Mouse (Mus musculus): ENCODE results near the gene Zfpm1.

The Zfpm1 gene

DNA sequence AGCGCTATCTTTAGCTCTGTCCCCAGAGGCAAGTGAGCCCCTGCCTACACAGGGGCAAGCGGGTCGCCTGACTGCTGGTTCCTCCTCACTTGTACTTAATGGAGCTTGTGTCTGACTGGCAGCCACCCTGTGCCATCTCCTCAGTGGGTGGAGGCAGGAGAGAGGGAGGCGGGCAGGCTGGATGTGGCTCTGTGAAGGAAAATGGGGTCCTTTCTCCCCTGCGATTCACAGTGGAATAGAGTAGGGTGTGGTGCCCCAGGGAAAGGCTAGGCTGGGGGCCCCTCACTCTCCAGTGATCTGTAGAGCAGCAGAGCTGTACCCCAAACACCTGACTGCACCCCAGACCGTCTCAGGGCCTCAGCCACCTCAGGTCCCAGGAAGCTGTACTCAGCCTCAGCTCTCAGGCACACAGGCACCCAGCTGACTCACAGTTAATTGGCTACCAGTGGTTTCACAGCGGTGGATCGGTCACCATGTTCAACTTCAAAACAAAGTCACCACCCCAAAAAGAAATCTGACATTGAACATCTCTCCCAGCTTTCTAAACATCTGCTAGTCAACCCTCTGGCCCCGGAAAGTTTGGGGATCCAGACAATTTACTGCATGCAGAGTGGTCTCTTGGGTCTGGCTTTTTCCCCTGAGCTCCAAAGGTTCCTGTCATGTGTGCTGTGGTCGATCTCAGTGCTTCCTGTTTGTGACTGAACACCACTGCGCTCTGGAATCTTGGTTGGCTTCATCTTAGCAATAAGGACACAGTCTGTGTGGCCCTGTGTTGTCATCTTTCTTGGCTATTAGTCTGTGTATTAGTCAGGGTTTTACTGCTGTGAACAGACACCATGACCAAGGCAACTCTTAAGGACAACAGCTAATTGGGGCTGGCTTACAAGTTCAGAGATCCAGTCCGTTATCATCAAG lies 63.5 kb downstream of the Zfpm1 start:
- DNase-seq (ENCODE audit: low spot score in 2 of 2) = no peak

DNA sequence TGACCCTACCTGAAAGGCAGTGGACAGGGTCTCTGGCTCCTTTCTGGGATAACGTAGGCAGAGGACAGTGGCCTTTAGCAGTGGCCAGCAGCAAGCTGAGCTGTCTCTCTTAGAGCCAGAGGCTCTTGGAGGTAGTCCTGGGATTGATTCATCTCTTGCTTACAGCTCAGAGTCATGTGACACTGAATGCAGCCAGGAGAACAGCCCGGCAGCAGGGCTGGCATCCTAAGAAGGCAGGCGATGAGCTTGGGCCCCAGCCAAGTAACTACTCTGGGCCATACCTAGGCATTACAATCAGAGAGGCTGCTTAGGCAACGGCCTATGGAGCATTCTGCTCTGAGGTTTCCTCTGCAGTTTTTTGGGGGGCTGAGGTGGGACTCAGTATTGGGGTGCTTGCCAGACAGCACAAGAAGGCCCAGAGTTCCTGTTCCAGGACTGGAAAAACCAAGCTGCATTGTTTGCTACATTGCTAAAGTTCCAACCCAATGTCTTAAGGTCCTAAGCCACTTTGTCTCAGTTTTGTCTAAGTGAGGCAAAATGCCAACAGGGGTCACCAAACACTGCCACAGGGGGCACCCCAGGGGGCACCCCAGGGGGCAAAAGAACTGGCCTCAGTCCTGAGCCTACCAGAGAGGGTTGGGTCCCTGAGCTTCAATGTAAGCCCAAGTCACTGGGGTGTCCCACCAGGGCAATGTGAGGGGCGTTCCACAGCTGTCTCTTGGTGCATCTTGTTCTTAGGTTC lies 66.0 kb downstream of the Zfpm1 start:
- DNase-seq (ENCODE audit: low spot score in 2 of 2) = no peak

DNA sequence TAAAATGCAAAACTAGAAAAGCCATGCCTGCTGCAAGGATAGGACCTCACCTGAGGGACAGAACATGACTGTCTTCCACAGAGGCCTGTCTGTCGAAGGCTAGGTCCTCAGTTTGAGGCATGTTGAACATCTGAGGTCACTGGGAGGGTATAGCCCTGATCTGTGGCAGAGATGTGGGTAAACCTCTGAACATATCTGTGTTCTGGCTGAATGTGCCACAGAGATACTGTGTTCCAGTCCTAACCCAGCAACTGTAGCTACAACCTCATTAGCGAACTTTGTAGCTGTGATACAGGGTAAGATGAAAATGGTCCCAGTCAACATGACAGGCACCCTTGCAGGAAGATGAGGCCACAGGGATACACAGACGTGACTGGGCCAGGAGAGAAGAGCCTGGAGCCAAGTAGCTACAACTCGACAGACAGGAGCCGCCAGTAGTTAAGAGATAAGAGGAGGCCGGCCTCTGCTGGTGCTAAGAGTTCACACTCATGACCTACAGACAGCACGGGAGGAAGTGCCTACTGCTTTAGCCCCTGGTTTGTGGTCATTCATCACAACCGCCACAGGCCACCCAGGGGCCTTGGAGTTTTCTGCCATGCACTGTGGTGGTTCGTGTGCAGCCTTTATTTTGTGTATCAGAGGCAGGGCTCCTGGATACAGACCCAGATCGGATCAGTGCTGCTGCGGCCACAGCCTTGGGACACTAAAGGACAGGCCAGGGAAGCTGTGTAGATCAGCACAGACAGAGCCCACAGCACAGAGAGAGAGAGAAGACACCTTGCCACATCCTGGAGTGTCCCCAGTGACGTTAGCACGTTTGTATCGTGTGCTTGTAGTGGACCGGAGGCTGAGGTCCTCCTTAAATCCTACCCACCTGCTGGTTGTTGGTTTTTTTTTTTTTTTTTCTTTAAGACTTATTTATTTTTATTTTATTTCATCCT lies 67.7 kb downstream of the Zfpm1 start:
- no peak for DNase-seq (ENCODE audit: low spot score in 2 of 2)

DNA sequence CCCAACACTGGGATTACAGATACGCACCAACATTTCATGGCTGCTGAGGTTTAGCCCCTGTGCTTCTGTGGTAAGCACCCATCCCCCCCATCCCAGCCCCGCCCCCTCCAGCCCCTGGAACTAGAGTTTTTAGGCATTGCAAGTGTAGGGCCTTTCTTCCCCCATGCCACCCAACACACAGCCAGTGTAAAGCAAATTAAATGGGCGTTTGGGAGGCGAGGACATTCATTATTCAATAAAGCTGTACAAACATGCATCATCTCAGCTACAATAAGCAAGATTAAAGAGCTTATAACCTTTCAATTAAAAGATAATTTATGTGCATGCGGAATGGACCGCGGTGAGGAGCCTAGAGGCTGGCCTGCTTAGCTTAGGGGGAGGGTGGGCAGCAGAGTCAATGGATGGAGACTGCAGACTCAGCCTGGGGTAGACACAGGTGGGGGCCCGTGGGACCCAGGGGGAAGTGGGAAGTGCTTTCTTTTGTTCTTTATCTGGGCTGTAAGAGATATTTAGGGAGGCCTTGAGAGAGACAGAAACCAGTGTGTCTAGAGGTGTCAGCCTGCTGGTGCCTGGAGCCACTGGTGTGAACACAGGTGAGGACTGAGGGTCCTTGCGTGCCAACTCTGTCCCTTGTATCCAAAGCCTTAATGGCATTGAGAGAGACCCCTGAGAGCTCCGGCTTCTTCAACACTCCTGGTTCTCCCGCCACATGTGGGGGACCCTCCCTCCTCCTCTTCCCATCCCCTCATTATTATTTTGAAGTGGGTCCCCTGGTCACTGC lies 68.6 kb downstream of the Zfpm1 start:
- DNase-seq (ENCODE audit: low spot score in 2 of 2) = no peak

DNA sequence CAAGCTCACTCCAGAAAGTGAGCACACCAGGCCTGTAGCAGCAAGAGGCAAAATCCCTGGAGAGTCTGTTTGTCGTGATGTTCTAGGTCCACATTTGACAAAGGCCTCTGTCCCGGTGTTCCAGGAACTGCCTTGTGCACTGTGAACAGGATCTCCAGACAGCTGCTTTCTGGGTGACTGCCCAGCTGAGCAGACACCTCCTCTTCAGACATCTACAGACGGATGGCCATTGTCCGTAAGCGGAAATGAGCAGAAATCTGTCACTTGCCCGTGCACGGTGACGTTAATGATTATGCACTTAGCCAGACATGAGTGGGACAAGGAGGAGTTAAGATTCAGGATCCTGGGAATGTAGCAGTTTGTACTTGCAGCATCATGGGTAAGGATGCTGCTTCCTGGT lies 72.2 kb downstream of the Zfpm1 start:
- no peak for DNase-seq (ENCODE audit: low spot score in 2 of 2)

DNA sequence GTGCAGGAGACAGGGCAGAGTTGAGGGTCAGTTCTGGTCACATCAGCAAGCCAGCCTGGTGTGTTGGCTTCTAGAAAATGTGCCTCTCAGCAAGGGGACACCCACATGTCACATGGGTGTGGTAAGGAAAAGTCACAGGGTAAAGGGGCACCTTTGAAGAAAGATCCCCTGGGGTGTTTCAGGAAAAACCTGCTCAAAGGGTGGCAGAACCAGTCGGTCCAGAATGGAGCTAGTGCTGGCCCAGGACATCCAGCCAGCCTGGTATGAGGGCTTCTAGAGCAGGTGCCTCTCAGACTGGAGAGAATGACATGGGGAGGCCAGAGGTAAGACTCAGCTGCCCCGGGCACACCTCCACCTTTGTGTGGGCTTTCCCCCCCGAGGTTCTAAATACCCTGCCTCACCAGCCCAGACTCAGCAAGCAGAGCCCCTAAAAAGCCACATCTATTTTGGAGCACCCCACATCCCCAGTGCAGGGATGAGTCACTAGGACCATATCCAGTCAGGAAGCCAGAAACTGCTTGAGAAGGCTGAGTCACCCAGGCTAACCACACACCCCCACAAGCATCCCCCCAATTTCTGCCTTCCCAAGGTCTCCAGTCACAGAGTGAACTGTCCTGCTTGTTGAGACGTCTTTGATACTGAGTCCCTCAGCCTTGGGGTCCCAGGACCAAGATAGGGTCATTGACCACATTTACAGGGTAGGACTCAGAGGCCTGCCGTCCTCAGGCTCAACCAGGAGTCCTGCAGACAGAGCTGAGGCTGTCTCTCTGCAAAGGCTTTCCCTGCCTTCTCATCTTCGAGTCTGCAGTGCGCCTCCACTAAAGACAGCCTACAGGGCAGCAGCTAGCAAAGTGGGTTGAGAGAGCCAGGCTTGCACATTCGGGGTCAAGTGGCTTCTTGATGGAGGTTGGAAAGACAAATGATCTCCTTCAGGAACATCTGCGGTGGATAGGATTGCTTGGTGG lies 74.0 kb downstream of the Zfpm1 start:
- no peak for DNase-seq (ENCODE audit: low spot score in 2 of 2)

DNA sequence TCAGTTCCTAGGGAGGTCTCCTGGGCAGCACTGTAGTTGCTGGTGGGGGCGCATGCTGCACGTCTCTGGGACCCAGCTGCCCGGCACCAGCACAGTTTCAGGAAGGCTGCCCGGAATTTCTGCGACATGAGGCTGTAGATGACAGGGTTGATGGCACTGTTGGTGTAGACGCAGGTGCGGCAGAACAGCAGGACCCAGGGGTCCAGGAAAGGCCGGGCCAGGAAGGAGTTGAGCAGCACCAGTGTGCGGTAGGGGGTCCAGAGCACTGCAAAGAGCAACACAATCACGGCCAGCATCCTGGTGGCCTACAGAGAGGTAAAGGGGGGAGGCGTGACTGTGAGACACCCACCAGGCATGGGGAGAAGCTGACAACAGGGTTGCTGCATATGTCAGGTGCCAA lies 75.3 kb downstream of the Zfpm1 start:
- no peak for DNase-seq (ENCODE audit: low spot score in 2 of 2)

DNA sequence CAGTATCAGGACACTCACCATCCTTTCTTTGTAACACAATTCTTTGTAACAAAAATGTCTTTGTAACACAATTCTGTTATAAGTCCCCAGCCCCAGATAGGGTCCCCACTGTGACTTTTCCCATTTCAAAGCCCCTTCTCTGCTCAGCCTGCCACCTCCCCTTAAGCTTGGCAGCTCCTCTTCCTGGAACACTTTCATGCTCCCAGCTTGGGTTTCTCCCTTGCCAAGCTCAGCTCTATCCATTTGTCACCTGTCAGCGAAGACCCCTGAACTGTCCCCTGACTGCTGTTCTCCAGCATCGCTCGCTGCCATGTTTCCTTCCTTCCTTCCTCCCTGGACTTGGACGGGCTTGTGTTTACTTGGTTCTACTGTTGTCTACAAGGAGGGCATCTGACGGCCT lies 75.7 kb downstream of the Zfpm1 start:
- DNase-seq (ENCODE audit: low spot score in 2 of 2) = no peak

DNA sequence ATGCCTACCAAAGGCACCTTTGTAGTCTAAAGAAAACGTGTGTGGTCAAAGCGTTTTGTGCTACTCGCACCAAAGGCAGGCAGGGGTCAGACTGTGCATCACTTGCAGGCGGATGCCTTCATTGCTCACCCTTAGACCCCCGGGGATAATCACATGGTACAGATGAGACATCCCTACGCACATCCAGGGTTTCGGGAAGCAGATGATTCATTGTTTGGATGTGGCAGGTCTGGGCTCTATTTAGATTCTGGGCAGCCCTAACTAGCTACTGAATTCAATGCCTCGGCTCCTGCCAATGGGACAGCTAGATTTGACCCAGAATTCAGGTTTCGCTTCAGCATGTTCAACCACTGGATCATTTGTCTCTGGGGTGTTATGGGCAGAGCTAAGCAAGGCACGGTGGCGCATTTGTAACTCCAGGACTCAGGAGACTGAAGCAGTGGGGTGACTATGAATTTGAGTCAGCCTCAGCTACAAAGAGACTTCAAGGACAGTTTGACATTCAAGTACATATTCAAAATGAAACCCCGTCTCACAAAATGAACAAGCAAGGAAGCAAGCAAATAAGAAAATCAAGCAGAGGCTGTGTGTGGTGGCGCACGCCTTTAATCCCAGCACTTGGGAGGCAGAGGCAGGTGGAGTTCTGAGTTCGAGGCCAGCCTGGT lies 77.3 kb downstream of the Zfpm1 start:
- no peak for DNase-seq (ENCODE audit: low spot score in 2 of 2)

DNA sequence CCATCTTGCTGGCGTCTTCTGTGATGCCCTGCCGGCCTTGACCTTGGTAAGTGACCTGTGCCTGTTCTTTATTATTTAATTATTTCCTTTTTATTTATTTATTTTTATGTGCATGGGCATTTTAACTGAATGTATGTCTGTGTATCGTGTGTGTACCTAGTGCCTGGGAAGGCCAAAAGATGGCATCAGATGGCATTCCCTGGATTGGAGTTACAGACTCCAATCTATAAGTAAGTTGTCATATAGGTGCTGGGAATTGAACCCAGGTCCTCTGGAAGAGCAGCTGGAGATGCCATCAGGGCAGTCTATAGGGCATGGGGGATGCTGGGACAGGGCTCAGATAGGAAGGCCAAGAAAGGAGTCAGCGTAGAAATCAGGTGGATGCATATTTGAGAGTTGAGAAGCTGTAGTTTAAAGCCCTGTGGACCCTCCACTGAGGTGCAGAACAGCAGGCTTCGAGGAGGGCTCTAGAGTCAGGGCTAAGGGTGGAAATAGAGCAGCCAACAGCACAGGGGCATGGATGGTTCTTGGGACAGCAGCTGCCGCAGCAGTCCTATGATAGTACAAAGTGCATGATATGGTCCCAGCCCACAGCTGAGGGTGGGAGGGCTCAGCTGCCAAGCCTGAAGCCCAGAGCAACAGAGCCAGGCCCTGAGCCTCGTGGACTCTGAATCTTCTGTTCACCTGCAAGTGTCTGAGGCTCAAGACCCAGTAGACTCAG lies 78.9 kb downstream of the Zfpm1 start, which contains the start of gene Trhr2:
Trhr2 (minus strand) TSS at position 51 of the 721 bp plus-strand sequence.
- DNase-seq (ENCODE audit: low spot score in 2 of 2) = no peak

DNA sequence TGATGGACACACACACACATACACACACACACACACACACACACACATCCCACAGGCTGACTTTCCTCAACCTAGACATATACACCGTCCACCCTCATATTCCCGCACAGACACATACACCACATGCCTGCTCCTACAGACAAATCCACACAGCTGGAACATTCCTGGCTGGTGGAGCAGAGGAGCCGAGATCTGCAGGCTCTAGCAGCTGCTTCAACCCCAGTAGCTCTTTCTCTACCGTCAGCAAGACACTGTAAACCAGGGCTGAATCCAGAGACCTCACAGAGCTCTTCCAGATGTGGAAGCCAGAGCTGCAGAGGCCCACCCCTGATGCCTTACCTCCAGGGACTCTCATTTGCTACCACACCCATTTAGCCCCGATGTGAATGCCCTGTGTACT lies 80.3 kb downstream of the Zfpm1 start:
- no peak for DNase-seq (ENCODE audit: low spot score in 2 of 2)

DNA sequence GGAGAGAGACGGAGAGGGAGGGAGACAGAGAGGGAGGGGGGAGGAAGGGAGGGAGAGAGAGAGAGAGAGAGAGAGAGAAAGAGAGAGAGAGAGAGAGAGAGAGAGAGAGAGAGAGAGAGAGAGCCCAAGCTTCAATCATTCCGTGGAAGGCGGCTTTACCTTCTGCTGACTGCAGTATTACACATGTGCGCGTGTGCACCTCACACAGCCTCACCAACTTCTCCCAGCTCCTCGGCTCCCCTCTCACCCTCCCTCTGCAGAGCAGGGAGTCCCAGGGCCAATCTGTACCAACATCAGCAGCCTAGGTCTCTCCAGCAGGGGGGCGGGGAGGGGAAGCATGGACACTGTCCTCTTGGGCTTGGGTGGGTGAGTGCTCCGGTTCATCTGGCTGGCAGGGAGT lies 81.0 kb downstream of the Zfpm1 start:
- no peak for DNase-seq (ENCODE audit: low spot score in 2 of 2)

DNA sequence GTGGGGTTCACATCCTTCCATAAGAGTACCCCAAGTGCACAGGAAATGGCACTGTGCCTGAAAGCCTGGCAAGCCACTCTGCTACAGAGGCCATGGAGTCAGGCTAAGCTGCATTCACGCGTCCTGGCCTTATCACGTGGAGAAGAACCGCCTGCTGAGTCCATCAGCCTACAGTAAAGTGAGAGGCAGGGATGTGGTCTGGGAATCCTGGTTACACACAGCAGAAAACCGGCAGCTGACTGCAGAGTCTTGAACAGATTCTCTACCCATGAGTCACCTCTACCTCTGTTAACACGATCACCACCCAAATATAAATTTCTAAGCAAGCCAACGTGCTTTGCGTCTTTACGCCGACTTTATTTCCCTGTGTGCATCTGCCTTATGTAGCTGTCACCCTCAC lies 86.6 kb downstream of the Zfpm1 start:
- no peak for DNase-seq (ENCODE audit: low spot score in 2 of 2)

DNA sequence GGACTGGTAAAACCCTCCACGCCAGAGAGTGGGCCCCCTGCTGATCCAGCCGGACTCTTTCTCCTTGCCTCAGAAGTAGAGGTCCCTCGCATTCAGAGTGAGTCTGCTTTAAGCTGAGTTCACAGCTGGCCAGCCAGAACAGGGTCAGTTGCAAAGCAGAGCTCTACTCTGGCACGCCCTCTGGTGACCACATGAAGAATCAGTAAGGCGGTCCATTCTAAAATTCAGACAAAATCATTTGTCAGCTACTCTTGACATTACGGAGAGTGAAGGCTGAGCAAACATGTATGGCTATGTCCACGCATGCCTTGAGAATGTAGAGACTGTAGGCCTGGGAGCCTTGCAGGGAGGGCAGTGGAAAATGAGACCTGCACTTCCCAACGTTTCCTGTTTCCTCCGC lies 87.7 kb downstream of the Zfpm1 start:
- DNase-seq (ENCODE audit: low spot score in 2 of 2) = peak in 1 of 2 experiments; percentile 51

DNA sequence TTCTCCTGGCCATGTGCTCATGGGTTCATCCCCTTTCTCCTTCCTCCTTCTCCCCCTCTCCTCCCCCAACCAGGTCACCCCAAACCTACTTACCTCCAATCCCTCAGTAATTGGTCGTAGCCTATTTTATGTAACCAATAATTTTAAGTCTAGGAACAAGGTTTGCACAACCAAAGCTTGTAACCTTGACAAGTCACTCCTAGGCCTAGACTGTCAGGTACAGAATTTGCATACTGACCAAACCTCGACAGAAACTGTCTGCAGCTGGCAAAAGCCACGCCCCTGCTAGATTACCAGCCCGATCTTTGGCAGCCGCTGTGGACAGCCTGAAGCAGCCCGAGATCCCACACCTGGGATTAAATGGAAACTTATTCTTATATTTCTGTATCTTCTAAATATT lies 89.8 kb downstream of the Zfpm1 start:
- no peak for DNase-seq (ENCODE audit: low spot score in 2 of 2)

DNA sequence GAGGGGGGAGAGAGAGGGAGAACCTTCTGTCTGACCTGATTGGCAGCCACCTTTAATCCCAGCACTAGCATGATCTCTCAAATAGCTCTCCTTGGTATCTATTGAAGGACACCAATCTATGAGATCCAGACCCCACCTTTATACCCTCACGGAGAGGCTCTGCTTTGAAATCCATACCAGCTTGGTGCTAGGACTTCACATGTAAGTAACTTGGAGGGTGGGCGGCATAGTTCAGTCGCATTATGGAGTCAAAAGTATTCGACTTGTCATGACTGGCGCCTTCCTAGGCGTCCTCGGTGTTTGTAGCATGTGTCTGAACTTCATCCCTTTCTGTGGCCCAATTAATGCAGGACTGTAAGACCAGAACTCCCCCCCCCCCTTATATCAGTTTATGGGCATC lies 93.4 kb downstream of the Zfpm1 start:
- no peak for DNase-seq (ENCODE audit: low spot score in 2 of 2)

DNA sequence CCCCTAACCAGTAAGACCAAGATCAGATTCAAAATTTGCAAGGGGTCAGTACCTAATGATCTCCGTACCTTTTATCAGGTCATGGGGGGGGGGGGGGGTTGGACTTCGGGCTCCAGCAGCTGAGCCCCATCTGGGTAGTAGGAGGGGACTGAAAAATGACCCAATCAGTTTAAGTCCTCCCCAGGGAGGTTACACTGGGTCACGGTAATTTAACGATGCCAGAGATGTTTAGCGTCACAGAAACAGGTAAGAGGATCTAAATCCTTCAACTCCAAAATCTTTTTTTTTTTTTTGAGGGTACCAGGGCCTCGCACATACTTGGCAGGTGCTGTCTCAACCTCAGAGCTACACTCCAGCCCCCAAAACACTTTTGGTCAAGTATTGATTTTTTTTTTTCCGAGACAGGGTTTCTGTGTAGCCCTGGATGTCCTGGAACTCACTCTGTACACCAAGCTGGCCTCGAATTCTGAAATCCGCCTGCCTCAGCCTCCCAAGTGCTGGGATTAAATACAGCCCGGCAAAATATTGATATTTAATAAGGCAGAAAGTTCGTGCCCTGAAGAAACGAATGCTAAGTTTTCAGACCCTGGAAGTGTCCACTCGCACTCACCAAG lies 93.9 kb downstream of the Zfpm1 start:
- DNase-seq (ENCODE audit: low spot score in 2 of 2) = no peak
